Mouse (Mus musculus) frontal cortex, adult 2 months (tissue): ENCODE measurements at regions not wholly inside any gene's neighbourhood (a gene's known extent, or its start where the extent isn't known, plus 50 kb on each side); places are given as distances from the start of the nearest gene placed in this dataset.
"Not testable (repeated sequence)": the region's sequence is repeated elsewhere in the genome, so short reads cannot be mapped to it uniquely, and the experiment has no call there.

ENCODE experiments used
- DNase-seq, 2 experiments: peaks; one replicate each; pipeline ENCODE4 v3.0.0; 2022; ENCODE audit warnings: low spot score in 1 of 2; ENCODE audit errors: extremely low spot score in 1 of 2

DNA sequence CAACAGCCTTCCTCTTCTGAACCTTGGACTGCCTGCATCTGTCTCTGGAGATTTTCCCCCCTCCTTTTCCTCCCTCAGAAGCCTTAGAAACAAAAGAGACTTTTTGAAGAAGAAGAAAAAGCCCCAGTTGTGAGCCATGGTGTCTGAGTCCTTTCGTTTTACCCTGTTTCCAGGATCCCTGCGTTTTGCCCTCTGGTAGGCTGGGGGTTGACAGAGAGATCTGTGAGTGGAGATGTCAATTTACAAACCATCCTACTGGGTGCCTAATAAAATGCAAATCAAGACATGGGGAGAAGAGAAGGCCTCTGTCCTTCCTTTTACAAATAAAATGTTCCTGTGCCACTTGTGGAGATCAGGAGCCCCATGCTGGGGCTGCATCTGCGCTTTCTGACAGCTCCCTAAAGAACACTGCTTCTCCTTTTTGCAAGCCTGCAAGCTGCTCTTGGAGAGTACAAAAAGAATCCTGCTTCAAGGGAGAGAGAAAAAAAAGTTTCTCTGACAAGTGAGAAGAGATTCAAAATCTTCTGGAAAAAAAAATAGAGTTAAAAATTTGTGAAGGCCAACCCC is 421.4 kb downstream of the Tox3 start:
- DNase-seq, result no peak

DNA sequence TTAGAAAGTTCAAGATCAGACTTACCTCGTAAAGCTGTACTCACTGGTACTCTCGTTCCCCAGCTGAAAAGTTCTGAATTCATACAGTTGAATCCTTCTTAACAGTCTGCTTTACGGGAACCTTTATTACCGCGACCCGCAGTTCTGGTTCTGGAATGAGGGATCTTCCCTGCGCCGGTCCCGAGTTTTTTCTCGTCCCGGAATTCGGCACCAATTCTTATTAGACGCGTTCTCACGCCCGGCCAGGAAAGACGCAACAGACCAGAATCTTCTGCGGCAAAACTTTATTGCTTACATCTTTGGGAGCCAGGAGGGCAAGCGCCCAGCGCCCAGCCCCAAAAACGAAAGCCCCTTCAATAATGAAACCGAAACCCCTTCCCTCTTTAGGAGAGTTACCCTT is 423.4 kb downstream of the Tox3 start:
- DNase-seq, result not testable (repeated sequence)

DNA sequence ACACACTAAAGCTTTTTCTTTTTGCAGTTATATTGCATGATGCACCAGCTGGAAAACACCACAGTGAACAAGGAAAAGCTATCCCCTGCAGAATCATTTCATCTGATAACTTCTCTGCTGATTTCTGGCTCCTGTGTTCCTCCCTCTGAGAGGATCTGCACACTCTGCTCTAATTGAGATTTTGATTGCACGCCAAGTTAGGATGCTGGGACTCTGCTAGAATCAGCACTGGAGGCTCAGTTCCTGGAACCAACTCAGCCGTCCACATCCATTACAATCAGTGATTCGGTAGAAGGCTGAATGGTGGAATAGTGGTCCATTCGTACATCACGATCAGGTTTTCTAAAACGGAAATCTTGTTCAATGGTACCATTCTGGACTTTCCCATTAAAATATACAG is 434.1 kb downstream of the Tox3 start:
- no peak for DNase-seq

DNA sequence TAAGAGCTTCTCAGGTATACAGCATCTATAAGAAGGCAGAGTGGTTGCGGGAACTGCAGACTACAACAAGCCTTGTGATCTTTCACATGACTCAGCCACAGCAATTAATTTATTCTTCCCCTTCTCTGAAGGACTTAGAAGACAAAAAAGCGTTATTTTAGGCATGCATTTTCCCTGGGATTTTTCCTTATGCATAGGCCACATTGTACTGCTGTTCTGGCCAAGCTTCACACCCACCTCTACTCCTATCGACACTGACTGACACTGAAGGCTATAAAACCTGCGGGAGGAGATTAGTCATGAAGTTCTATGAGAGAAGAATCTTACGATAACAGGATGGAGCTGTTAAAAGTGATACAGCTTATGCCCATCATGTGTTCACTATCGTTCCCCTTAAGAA is 441.9 kb downstream of the Tox3 start:
- DNase-seq, result peak in 1 of 2 experiments; percentile 30

DNA sequence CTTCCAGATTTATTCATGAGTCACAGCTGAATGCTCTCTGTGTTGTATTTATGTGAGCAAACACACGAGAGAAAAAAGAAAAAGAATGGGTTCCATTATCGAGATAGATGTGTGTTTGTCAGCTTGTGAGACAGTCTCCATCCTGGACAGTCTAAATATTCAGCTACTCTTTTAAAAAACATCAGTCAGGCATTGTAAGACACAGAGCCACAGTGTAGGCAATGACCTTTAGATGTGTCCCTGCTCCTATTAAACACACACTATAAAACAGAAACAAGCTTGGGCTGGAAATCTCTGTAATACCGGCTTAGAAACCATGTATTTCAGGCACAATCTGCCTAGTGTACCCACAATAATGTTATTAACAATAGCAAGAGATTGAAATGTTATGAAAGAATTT is 442.6 kb downstream of the Tox3 start:
- DNase-seq, result no peak

DNA sequence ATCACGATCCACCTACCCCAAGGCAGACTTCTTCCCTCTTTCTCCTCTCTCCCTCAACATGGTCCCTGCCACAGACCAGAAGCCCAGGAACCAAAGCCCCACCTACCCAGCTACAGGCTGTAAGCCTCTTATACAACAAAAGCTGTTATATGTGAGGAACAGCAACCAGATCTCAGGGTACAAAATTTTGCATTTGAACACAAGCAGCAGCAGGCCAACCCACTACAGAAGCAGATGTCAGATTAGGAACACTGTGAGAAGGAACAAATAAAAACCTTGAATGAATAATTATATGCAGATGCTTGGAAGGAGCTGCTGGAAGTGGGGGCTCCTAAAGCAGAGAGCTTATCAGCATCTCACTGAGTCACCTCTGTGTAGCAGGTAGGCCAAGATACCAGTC is 444.8 kb downstream of the Tox3 start:
- DNase-seq, result no peak

DNA sequence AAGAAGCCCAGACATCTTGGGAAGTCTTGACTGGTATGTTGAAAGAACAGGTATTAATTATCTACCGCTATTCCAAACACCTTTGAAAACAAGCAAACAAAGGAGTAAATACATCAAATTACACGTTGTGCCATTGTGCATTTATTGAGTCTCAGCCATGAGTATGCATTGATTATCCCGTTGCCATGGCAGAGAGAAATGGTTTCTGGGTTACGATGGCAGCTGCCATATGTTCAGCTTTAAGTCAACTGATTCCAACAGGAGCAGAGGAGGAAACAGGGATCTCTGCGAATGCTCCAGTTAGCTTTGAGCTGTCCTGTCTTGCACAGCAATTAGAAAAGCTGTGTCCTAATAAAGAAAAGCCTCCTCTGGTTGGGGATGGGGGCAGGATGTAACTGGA is 475.4 kb downstream of the Tox3 start:
- peak in 1 of 2 experiments; percentile 51 for DNase-seq

DNA sequence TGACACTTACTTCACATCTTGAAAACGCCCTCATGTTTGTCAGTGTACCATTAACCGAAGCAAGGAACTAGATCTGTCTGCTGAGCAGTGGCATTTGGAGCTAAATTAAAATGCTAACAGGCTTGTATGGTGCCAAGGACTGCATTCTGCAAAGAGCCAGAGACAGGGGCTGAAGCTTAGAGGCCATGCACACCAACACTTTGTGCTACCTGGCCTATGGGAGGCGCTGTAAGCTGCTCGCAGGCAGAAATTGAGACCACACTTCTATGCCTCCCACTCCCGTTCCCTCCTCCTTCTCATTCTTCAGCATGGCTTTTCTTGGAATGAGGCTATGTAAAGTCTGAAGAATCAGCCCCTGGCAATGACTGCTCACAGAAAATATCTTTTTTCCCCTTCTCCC is 476.2 kb downstream of the Tox3 start:
- DNase-seq, result peak; percentile 14 to 54

DNA sequence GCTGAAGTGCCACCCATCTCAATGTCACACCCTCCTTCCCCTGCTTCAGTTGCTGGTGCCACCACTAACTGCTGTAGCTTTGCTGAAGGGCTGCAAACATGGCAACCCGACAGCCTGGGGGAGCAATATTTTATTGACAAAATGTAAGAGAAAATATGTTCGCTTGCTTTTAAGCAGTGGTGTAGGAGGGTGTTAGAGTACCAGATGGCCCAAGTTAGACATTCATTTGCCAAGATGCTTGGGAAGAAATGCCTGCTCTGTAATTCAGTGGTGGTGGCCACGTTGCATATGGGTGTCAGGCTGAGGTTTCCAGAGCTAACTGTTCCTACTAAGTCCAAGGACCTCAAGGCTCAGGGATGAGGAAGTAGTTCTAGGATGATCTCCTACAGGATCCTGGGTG is 488.3 kb downstream of the Tox3 start:
- peak; percentile 60 to 74 for DNase-seq

DNA sequence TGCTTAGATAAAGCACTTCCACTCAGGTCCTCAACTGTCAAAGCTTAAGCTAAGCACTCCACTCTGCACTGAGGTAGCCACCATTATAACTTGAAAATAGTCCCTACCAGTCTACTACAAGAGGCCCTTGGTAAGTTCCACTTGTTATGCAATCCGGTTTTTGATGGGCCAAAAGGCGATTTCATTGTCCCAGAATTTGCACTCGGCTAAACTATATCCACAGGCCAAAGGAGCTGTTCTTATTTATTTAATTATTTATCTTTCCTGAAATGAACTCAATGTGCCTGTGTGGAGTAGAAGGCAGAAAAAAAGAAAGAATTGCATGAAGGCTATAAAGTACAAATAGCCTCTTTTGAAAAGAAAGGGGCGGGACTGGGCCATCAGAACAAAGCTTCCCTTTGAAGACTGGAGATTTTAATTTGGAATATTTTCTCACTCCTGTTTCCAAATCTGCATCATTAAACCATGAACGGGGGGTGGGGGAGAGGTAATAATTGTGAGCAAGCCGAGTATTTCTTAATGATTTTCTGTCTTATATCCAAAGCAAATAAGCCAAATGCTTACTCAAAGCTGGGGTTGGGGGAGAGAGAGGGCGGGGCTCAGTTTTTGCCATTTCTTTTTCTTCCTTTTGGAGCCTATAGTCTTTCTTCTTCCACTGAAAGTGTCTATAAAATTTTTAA is 489.3 kb downstream of the Tox3 start:
- no peak for DNase-seq

DNA sequence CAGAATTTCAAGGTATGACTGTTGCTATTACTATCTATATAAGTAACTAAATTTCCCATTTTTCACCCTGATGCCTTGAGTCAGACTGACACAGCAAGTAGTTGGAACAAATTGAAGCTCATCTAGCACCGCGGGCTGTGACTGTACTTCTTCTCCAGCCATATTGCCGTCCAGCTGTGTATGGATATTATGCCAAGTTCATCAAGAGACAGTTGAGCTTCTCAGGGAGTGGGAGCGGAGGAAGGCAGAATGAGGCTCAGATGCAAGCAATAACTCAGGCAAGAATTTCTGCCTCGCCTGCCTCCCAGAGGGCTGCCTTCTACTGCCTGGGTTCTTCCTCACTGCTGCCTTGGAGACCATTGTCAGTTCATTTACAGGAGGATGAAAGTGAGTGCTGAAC is 492.6 kb downstream of the Tox3 start:
- no peak for DNase-seq

DNA sequence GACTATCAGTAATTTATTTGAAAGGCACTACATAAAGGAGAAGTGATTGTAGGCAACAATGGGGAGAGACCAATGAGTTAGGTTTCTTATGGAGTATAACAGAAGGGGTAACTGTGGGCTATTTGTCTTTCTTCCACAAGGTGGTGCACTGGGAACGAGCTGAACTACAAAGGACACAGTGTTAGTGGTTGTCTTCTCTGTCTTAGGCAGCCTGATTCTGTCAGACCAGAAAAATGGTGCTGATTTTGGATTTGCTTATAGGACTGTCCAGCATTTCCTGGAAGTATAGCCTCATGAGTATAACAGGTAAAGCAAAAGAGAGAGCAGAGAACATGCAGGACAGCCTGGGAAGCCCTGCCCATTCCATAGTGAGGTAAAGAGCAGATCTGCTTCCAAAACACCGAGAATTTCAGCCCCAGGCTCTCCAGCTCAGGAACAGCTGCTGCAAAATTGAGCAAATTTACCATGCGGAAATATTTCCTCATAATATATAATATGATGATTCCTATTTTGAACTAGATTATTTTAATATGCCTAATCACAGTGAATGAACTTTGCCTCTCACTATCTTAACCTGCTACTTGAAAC is 497.8 kb downstream of the Tox3 start:
- peak; percentile 79 to 92 for DNase-seq

DNA sequence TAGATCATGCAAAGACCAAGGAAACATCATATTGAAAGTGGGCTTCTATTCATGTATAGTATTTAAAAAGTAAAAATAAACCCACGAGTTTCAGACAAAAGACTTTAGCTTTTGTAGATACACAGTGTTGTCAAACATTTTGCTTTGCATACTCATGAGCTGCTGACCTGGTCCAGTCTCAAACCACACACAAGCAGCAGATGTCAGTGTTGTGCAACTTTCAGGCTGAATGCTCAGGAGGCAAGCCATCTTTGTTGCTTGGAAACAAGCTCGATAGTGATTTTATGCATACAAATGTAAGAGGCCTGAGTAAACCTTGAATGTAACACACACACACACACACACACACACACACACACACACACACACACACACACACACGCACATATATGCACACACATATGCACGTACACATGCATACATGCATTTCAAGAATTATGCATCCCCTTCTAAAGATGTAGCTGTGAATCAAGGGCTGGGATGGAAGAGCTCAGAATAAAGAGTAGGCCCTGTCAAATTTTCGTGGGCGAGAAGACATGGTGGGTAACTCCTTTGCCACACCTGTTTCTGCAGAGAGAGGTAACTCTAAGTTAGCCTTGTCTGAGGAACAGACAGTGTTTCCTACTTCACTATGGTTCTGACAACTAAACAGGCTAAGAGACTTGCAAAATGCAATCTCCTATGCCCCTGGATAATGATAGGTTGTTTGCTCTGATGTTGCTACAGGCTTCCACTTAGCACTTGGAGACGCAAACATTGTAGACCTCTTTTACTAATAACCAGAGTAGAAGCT is 498.5 kb downstream of the Tox3 start:
- peak; percentile 44 to 87 for DNase-seq

DNA sequence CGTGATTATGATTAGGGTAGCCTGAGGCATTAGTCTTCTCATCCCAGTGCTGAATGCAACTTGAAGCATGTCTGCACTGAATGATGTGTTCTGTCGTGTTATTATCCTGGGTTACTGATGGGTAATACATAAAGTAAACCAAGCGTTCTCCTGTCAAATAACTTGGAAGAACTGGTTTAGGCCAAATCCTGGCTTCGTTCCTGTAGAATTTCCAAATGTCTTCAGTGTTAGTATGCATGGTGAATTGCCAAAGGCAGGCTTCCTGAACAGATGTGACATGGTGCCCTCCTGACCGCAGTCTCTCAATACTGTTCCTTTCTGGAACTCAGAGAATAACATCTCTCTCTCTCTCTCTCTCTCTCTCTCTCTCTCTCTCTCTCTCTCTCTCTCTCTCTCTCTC is 509.6 kb downstream of the Tox3 start:
- DNase-seq, result no peak

DNA sequence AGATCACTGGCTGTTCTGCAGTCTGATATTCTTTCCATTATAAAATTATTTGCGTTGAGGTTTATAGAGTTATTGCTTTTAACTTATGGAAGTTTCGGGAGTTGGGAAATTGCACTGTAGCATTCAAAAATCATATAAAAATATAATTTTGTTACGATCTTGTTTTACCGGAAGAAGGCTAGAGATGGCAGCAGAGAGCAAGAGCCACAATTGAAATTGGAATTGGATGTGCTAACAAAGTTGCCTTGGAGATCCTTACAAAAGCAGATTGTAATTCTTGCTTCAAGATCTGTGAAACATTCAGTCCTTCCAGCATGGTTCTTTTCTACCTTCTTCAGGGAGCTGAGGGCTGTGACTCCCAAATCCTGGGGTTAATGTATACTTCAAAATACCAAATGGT is 514.4 kb downstream of the Tox3 start:
- DNase-seq, result peak in 1 of 2 experiments; percentile 36

DNA sequence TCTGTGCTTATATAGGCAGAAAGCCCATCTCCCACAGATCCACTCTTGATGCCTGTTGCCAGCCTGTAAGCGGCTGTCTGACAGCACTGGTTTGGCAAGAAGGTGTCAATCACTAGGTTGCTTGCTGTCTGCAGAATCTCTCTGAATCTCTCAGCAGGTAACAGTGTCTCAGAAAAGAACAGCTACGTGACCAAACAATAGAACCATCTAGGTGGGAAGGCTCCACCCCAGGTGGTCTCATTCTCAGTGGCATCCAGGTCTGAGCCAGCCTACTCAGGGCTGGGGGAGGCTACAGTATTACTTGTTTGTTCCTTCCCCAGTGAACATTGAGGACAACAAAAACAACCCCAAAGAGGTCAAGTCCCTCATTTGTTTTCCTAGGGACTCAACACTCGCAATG is 523.6 kb downstream of the Tox3 start:
- DNase-seq, result no peak

DNA sequence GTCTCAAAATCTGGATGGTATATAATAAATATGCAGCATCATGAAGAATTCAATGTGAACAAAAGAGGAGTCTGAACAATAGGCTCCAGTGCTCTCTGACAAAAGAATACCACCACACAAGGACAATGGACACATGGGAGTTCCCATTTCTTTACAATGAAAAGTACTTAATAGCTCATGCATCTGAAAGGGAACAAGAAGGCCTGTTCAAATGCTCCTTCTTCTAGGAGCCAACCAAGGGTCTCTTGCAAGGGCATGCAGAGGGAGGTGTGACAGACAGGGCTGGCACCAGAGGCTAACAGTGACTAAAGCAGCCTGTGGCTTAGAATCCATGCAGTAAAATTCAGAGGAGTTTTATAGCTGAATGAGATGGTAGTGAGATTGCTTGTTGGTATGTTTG is 524.5 kb downstream of the Tox3 start:
- DNase-seq, result no peak

DNA sequence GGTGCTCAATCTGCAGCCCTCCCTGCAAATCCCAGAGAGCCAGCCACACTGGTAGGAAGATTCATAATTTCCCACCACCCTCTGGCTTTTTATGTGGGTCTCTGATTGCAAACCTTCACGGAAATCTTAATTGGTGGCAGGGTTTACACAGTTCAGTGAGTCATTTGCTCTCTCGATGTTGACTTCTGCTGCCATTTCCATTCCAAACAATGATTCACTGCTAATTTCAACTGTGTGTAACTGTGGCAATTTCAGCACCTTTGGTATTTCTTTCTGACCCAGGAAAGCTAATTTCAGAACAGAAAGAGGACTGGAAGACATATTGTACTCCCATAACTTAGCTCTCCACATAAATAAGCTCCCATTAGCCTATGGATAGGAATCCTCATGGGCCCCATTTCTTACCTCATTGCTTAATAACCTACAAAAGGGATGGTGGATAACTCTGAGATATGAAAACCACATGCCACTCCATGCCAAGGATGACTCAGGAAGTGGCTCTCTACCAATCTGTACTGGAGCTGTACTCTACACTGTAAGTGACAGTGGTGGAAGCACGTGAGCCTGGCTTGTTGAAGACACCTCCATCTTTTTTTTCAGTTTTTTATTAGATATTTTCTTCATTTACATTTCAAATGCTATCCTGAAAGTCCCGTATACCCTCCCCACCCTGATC is 536.0 kb downstream of the Tox3 start:
- no peak for DNase-seq

DNA sequence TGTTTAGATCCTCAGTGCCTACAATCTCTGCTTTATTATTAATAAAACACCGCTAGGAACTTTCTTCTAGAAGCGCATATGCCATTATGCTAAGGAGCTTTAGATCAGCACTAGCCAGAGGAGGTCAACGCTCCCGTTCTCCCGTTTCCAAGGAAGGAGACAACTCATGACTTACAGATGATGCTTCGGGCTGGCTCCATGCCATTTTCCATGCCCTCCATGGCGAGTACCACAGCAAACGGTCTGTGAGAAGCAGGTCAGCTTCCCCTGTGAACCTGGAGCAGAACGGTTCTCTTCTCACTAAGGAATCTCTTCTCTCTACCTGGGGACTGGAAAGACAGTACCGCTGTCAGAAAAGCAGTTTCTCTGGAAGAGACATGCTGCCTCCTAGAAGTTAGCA is 559.8 kb downstream of the Tox3 start:
- no peak for DNase-seq

DNA sequence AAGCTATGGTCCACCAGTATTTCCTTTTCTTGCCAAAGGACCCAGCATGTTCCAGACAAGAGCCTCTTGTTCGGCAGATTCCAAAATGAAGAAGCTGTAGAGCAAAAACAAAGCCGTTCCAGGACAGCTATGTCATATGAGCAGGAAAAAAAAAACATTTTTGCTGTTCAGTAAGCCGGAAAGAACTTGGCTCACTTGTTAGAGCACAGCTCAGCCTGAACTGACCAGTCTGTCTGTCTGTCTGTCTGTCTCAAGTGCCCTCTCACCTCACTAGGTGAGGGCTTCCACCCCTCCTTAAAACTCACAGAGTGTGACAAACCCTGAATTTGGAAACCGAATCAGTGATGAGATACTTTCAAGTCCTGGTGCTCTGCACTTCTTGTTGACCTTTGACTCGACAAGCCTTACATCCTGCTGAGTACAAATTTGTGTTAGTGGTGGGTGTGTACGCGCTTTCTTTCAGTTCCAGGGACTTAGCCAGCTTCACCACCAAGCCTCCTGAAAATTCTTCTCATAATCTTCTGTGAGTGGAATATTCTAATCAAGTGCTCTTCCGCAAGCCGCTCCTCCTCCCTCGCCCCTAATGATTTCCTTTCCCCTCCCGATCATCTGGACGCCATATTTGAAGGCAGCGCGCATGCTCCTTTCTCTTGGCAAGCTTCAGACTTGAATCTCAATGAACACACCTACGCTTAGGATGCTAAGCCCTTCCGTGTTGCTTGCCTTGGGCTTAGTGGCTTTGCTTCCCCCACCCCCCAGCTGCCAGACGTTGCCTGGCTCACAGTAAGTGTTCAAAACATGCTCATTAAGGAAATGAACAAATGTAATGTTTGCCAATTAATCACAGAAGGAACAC is 560.9 kb downstream of the Tox3 start:
- DNase-seq, result peak in 1 of 2 experiments; percentile 58
